Mouse (Mus musculus) liver, embryonic 14.5 days (tissue): Measurements from ENCODE around the gene Olfr982. TPM values are rescaled to one million over a fixed set of nuclear protein-coding genes. Genes with fewer than 3 reads are reported as not detected.

Experiments used
- ATAC-seq: fragments of 200-750 bp; cut with Nextera tagmentation; 2 replicates; pipeline ENCODE4 v1.8.0; 2017; ENCODE audit warnings: moderate number of reproducible peaks, mild to moderate bottlenecking, moderate library complexity; ENCODE audit not compliant: insufficient read depth
- DNase-seq, 3 experiments: peaks; one replicate each; pipeline ENCODE4 v3.0.0-alpha.2; 2012 to 2013; ENCODE audit warnings: low read depth in 3 of 3, low spot score in 3 of 3
- H3K27ac ChIP-seq: fragments of 300-500 bp; sonication (generic); 2 replicates; pipeline ENCODE4 v1.5.1; 2014; ENCODE audit warnings: moderate library complexity, mild to moderate bottlenecking, control low read depth, inconsistent platforms
- H3K27me3 ChIP-seq: fragments of 300-500 bp; sonication (generic); 2 replicates; pipeline ENCODE4 v1.6.1; 2014; ENCODE audit warnings: mild to moderate bottlenecking, low read length, moderate library complexity; ENCODE audit not compliant: control insufficient read depth, insufficient read depth
- H3K36me3 ChIP-seq: fragments of 300-500 bp; sonication (generic); replicated peaks from 2 replicates; pipeline ENCODE4 v1.6.1; 2014; ENCODE audit warnings: low read depth; ENCODE audit not compliant: control insufficient read depth, insufficient read depth
- H3K4me1 ChIP-seq, 2 experiments: fragments of 200-500 bp in 1 of 2; fragments of 300-500 bp in 1 of 2; sonication (generic) in 1 of 2; replicated peaks; 2 replicates each; pipeline ENCODE4 v1.6.1; 2012 to 2014; ENCODE audit warnings: antibody characterized with exemption in 1 of 2, inconsistent platforms in 1 of 2, low read length in 1 of 2; ENCODE audit not compliant: control insufficient read depth in 2 of 2, insufficient read depth in 2 of 2
- H3K4me2 ChIP-seq: fragments of 300-500 bp; sonication (generic); 2 replicates; pipeline ENCODE4 v1.6.1; 2014; ENCODE audit warnings: low read depth, mild to moderate bottlenecking, control low read depth, moderate library complexity
- H3K4me3 ChIP-seq, 2 experiments: fragments of 200-500 bp in 1 of 2; fragments of 300-500 bp in 1 of 2; sonication (generic) in 1 of 2; 2 replicates each; pipeline ENCODE4 v1.5.1; 2012 to 2014; ENCODE audit warnings: low read depth in 2 of 2, low read length in 2 of 2, mild to moderate bottlenecking in 2 of 2, control low read depth in 1 of 2, inconsistent platforms in 1 of 2, moderate library complexity in 1 of 2; ENCODE audit not compliant: insufficient read depth in 1 of 2
- H3K9ac ChIP-seq: fragments of 300-500 bp; sonication (generic); replicated peaks from 2 replicates; pipeline ENCODE4 v1.6.1; 2014; ENCODE audit warnings: mild to moderate bottlenecking, control low read depth, moderate library complexity
- H3K9me3 ChIP-seq: fragments of 300-500 bp; sonication (generic); 2 replicates; pipeline ENCODE4 v1.6.1; 2016; ENCODE audit warnings: low read length, mixed read lengths; ENCODE audit not compliant: control insufficient read depth
- CTCF ChIP-seq: IDR thresholded peaks from 2 replicates; pipeline ENCODE4 v1.5.1; 2016; ENCODE audit warnings: antibody characterized with exemption, low read depth, control low read depth
- EP300 ChIP-seq: IDR thresholded peaks from 2 replicates; pipeline ENCODE4 v1.6.1; 2016; ENCODE audit warnings: antibody characterized with exemption, low read depth
- WGBS: fragments of 180-500 bp; shearing (Covaris S2); extraction: QIAGEN DNeasy Blood & Tissue Kit; methylation state at CpG from one replicate; pipeline ENCODE4 v1.1.7; 2014; ENCODE audit not compliant: insufficient replicate concordance; 5-methylcytosine and 5-hydroxymethylcytosine counted together
- polyA plus RNA-seq, 2 experiments: library from polyadenylated mRNA; depleted of rRNA in 1 of 2; stranded (reverse) in 1 of 2; unstranded in 1 of 2; fragments of >200 nt; fragmentation: Nextera tagmentation in 1 of 2; extraction: Ambion mirVana in 1 of 2; gene quantifications; 2 replicates each; pipeline versions ENCODE4 v1.2.1 to v1.2.3; 2012 to 2014

Olfr982 gene
- polyA plus RNA-seq, 2 experiments: not detected

GRCm38 (mm10) chr9:40116645-40117286 lies 43.1 kb downstream of the Olfr982 start:
- Histone ChIP-seq H3K9me3 (no peaks in the 10 kb centered on the region), H3K9ac (no peak overlapping the region), H3K4me2 (no peak overlapping the region), H3K36me3 (no peaks in the 10 kb centered on the region), H3K4me3 (no peak overlapping the region), H3K27me3 (no peaks in the 10 kb centered on the region), H3K4me1 (no peaks in the 10 kb centered on the region), H3K27ac (no peak overlapping the region)
- DNase-seq: no peak
- ATAC-seq: no peak
- WGBS: 21% methylated on average over 10 of the region's 10 CpGs
- TF ChIP-seq CTCF: no peak
- TF ChIP-seq EP300: no peak

- no peaks in the 10 kb centered on the region for H3K36me3 ChIP-seq
- H3K4me3 ChIP-seq: no peak overlapping the region
- no peak overlapping the region for H3K4me2 ChIP-seq
- H3K27me3 ChIP-seq: no peaks in the 10 kb centered on the region
- TF ChIP-seq EP300 (no peak), CTCF (no peak)
- H3K9me3 ChIP-seq: no peaks in the 10 kb centered on the region
- DNase-seq: no peak
- H3K4me1 ChIP-seq: no peaks in the 10 kb centered on the region
- no peak overlapping the region for H3K9ac ChIP-seq
- ATAC-seq: no peak
- H3K27ac ChIP-seq: no peak overlapping the region
- WGBS: 59% methylated on average over 5 of the region's 5 CpGs
Measured at GRCm38 (mm10) chr9:40117287-40117659, 43.6 kb downstream of the Olfr982 start.

Other genes with a start within 250 kb of the Olfr982 start
- not detected in 2 replicates for gene Olfr971, start 237.0 kb upstream of the Olfr982 start, polyA plus RNA-seq (2012; rRNA removed)
- gene Olfr971, start 237.0 kb upstream of the Olfr982 start, polyA plus RNA-seq (2014; fragmentation: Nextera tagmentation; extraction: Ambion mirVana): not detected in 2 replicates
- not detected in 2 replicates for gene Olfr972, start 207.4 kb upstream of the Olfr982 start, polyA plus RNA-seq (2012; rRNA removed)
- gene Olfr972, start 207.4 kb upstream of the Olfr982 start, polyA plus RNA-seq (2014; fragmentation: Nextera tagmentation; extraction: Ambion mirVana): not detected in 2 replicates
- gene Olfr229, start 166.5 kb upstream of the Olfr982 start, polyA plus RNA-seq (2012; rRNA removed): not detected in 2 replicates
- not detected in 2 replicates for gene Olfr229, start 166.5 kb upstream of the Olfr982 start, polyA plus RNA-seq (2014; fragmentation: Nextera tagmentation; extraction: Ambion mirVana)
- gene Olfr974, start 136.3 kb upstream of the Olfr982 start, polyA plus RNA-seq (2012; rRNA removed): not detected in 2 replicates
- gene Olfr974, start 136.3 kb upstream of the Olfr982 start, polyA plus RNA-seq (2014; fragmentation: Nextera tagmentation; extraction: Ambion mirVana): not detected in 2 replicates
- gene Olfr975, start 121.8 kb upstream of the Olfr982 start, polyA plus RNA-seq (2012; rRNA removed): not detected in 2 replicates
- not detected in 2 replicates for gene Olfr975, start 121.8 kb upstream of the Olfr982 start, polyA plus RNA-seq (2014; fragmentation: Nextera tagmentation; extraction: Ambion mirVana)
- not detected in 2 replicates for gene Olfr976, start 112.7 kb upstream of the Olfr982 start, polyA plus RNA-seq (2012; rRNA removed)
- gene Olfr976, start 112.7 kb upstream of the Olfr982 start, polyA plus RNA-seq (2014; fragmentation: Nextera tagmentation; extraction: Ambion mirVana): not detected in 2 replicates
- gene Olfr978, start 81.7 kb upstream of the Olfr982 start, polyA plus RNA-seq (2012; rRNA removed): not detected in 2 replicates
- not detected in 2 replicates for gene Olfr978, start 81.7 kb upstream of the Olfr982 start, polyA plus RNA-seq (2014; fragmentation: Nextera tagmentation; extraction: Ambion mirVana)
- gene Olfr979, start 70.4 kb upstream of the Olfr982 start, polyA plus RNA-seq (2012; rRNA removed): not detected in 2 replicates
- gene Olfr979, start 70.4 kb upstream of the Olfr982 start, polyA plus RNA-seq (2014; fragmentation: Nextera tagmentation; extraction: Ambion mirVana): not detected in 2 replicates
- not detected in 2 replicates for gene Olfr980, start 64.2 kb upstream of the Olfr982 start, polyA plus RNA-seq (2012; rRNA removed)
- gene Olfr980, start 64.2 kb upstream of the Olfr982 start, polyA plus RNA-seq (2014; fragmentation: Nextera tagmentation; extraction: Ambion mirVana): not detected in 2 replicates
- gene Olfr981, start 52.4 kb upstream of the Olfr982 start, polyA plus RNA-seq (2012; rRNA removed): not detected in 2 replicates
- not detected in 2 replicates for gene Olfr981, start 52.4 kb upstream of the Olfr982 start, polyA plus RNA-seq (2014; fragmentation: Nextera tagmentation; extraction: Ambion mirVana)
- gene Olfr983, start 19.8 kb downstream of the Olfr982 start, polyA plus RNA-seq (2012; rRNA removed): not detected in 2 replicates
- gene Olfr983, start 19.8 kb downstream of the Olfr982 start, polyA plus RNA-seq (2014; fragmentation: Nextera tagmentation; extraction: Ambion mirVana): not detected in 2 replicates
- not detected in 2 replicates for gene Olfr984, start 40.4 kb downstream of the Olfr982 start, polyA plus RNA-seq (2012; rRNA removed)
- not detected in 2 replicates for gene Olfr984, start 40.4 kb downstream of the Olfr982 start, polyA plus RNA-seq (2014; fragmentation: Nextera tagmentation; extraction: Ambion mirVana)
- gene Olfr985, start 56.4 kb downstream of the Olfr982 start, polyA plus RNA-seq (2012; rRNA removed): not detected in 2 replicates
- gene Olfr985, start 56.4 kb downstream of the Olfr982 start, polyA plus RNA-seq (2014; fragmentation: Nextera tagmentation; extraction: Ambion mirVana): not detected in 2 replicates
- not detected in 2 replicates for gene Tmem225, start 74.3 kb downstream of the Olfr982 start, polyA plus RNA-seq (2012; rRNA removed)
- not detected in 2 replicates for gene Tmem225, start 74.3 kb downstream of the Olfr982 start, polyA plus RNA-seq (2014; fragmentation: Nextera tagmentation; extraction: Ambion mirVana)
- gene Olfr986, start 107.1 kb downstream of the Olfr982 start, polyA plus RNA-seq (2012; rRNA removed): not detected in 2 replicates
- gene Olfr986, start 107.1 kb downstream of the Olfr982 start, polyA plus RNA-seq (2014; fragmentation: Nextera tagmentation; extraction: Ambion mirVana): not detected in 2 replicates
- 0.41 and 0.57 TPM in 2 replicates for gene Zfp202, start 118.5 kb downstream of the Olfr982 start, polyA plus RNA-seq (2012; rRNA removed)
- gene Zfp202, start 118.5 kb downstream of the Olfr982 start, polyA plus RNA-seq (2014; fragmentation: Nextera tagmentation; extraction: Ambion mirVana): 0.68 and 0.74 TPM in 2 replicates
- 0.01 and 0.09 TPM in 2 replicates for gene Scn3b, start 195.4 kb downstream of the Olfr982 start, polyA plus RNA-seq (2012; rRNA removed)
- 0.06 TPM in 1 of 2 replicates, not detected in the other for gene Scn3b, start 195.4 kb downstream of the Olfr982 start, polyA plus RNA-seq (2014; fragmentation: Nextera tagmentation; extraction: Ambion mirVana)